Mouse (Mus musculus) testis, adult 2 months (tissue): Measurements from ENCODE around the gene Cxcl17. TPM values are rescaled to one million over a fixed set of nuclear protein-coding genes. Genes with fewer than 3 reads are reported as not detected.
A peak's percentile ranks its signal among the peaks of the same experiment; 100 is the strongest.

ENCODE experiments used
- H3K27ac ChIP-seq: fragments of 200-500 bp; 2 replicates; pipeline ENCODE4 v1.5.1; 2012; ENCODE audit warnings: low read depth, low read length; ENCODE audit not compliant: control insufficient read depth, insufficient read depth
- H3K27me3 ChIP-seq: fragments of 200-500 bp; 2 replicates; pipeline ENCODE4 v1.6.1; 2012; ENCODE audit warnings: mild to moderate bottlenecking, low read length, moderate library complexity; ENCODE audit not compliant: control insufficient read depth, insufficient read depth
- H3K36me3 ChIP-seq: fragments of 200-500 bp; 2 replicates; pipeline ENCODE4 v1.6.1; 2012; ENCODE audit warnings: mild to moderate bottlenecking, low read length; ENCODE audit not compliant: control insufficient read depth, insufficient read depth
- H3K4me1 ChIP-seq: fragments of 200-500 bp; 2 replicates; pipeline ENCODE4 v1.6.1; 2012; ENCODE audit warnings: low read length; ENCODE audit not compliant: control insufficient read depth, insufficient read depth
- H3K4me3 ChIP-seq: fragments of 200-500 bp; 2 replicates; pipeline ENCODE4 v1.5.1; 2012; ENCODE audit warnings: low read depth, mild to moderate bottlenecking, low read length, moderate library complexity, mixed read lengths; ENCODE audit not compliant: control insufficient read depth
- CTCF ChIP-seq: fragments of 200-500 bp; IDR thresholded peaks from 2 replicates; pipeline ENCODE4 v1.5.1; 2012; ENCODE audit warnings: low read depth, mild to moderate bottlenecking, inconsistent platforms, low read length, moderate library complexity; ENCODE audit not compliant: control insufficient read depth, insufficient read depth, insufficient replicate concordance
- POLR2A ChIP-seq: fragments of 200-500 bp; IDR thresholded peaks from 2 replicates; pipeline ENCODE4 v1.6.1; 2012; ENCODE audit warnings: low read depth, mild to moderate bottlenecking, inconsistent platforms, low read length, moderate library complexity; ENCODE audit not compliant: control insufficient read depth
- polyA plus RNA-seq: library from polyadenylated mRNA; depleted of rRNA; stranded (reverse); fragments of >200 nt; gene quantifications from 2 replicates; pipeline ENCODE4 v1.2.3, GENCODE M21; 2012

Cxcl17 gene
- polyA plus RNA-seq, 1 experiment: not detected

DNA sequence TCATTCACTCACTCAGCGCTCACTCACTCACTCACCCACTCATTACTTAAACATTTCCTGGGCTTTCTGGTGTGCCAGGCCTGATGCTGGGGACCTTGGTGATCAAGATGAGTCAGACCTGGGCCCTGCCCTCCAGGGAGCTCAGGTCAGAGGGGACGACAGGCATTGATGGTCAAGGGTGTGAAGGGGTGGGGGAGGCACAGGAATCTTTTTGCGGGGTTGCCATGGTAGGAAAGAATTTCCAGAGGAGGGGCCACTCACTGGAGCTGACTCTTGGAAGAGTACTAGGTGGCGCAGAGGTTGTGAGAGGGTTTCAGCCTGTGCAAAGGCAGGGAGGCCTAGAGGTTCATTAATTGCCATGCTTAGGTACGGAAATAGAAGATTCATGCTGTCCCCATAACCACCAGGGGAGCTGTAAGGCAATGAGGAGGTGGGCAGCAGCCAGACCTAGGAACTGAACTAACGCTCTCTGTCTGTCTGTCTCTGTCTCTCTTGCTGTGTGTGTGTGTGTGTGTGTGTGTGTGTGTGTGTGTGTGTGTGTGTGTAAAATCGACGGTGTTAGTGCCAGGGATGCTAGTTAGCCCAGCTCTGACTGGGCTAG, 35.5 kb downstream of the Cxcl17 start:
- peak overlapping the region; percentile 58 for H3K4me3 ChIP-seq
- TF ChIP-seq CTCF (no peak), POLR2A (no peak)
- H3K36me3 ChIP-seq: no peaks in the 10 kb centered on the region
- peaks cover 25% of the 10 kb centered on the region for H3K4me1 ChIP-seq
- no peak overlapping the region for H3K27ac ChIP-seq
- H3K27me3 ChIP-seq: no peaks in the 10 kb centered on the region

DNA sequence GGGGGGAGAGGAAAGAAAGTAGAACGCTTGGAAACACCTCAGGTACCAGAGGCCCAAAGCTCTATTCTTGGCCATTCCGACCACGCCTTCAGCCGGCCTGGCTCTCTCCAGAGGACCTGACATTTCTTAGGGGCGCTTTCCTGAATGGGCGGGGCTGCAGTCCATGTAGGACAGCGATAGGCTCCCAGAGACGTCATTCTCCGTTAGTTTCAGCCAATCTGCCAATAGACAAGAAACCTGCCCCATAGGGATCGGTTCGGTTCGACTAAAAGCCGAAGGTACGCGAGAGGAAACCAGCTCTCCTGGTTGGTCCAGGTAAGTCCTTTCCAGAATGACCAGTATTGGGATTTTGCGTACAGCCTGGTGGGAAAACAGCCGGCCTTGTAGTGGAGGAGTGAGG, 36.1 kb downstream of the Cxcl17 start:
- no peak overlapping the region for H3K27ac ChIP-seq
- no peaks in the 10 kb centered on the region for H3K36me3 ChIP-seq
- TF ChIP-seq CTCF: no peak
- no peak for TF ChIP-seq POLR2A
- peak overlapping the region; percentile 58 for H3K4me3 ChIP-seq
- no peaks in the 10 kb centered on the region for H3K27me3 ChIP-seq
- peaks cover 25% of the 10 kb centered on the region for H3K4me1 ChIP-seq

DNA sequence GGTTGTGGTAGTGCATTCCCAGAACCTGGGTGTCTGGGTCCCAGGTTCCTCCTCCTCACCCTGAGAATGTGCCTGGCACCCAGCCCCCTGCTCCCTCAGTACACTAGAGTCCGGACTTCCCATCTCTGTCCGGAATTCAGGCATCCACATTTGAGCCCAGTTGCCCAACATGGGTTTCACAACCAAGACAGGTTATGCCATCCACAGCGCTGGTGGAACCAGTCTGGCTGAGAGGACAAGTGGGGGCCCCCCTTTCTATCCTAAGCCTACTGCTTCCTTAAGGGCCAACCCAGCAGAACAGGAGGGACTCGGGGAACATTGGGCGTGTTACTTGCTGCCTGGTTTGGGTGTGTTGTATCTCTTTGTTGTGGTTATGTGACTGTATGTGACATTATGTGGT, 40.2 kb downstream of the Cxcl17 start:
- TF ChIP-seq POLR2A (no peak), CTCF (no peak)
- no peaks in the 10 kb centered on the region for H3K27me3 ChIP-seq

DNA sequence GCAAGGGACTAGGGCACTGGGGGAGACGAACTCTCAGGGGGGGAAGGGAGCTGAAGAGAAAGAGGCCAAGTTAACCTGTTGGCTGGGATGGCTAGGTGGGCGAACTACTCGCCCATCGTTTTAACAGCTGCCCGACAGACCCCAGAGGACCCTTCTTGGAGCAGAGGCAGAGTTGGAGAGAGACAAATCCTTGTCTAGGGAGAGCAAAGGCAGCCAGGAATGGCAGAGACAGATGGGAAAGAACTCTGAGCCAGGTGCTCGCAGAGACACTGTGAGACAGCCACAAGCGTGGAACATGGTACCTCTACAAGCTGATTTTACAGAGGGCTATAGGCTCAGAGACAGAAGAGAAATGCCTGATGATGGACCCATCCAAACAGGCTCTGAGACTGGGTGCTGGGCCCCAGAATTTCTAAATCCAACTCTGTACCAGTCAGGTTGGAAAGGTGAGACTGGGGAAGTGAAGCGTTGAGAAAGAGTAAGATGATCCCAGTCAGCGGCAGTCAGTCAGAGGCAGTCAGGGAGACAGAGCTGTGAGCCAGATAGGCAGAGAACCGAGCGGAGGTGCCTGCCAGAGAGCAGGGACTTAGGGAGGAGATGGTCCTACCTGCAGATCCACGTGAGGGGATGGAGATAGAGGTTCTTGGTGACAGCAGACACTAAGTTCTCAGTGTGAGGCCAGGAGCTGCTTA, 43.5 kb downstream of the Cxcl17 start, which contains the start of gene Cnfn:
Cnfn (minus strand) TSS at position 667 of the 692 bp plus-strand sequence.
- Histone ChIP-seq H3K4me3 (no peak within 1 kb of the TSS), H3K36me3 (no peaks in the 10 kb centered on the region), H3K4me1 (no peaks in the 10 kb centered on the region; the same call in 1 of the 2 replicates), H3K27ac (no peak within 1 kb of the TSS), H3K27me3 (no peaks in the 10 kb centered on the region)
- TF ChIP-seq CTCF (no peak), POLR2A (no peak)

More for the DNA sequence above, 40.2 kb downstream of the Cxcl17 start:
- H3K4me1 ChIP-seq: peaks cover 13% of the 10 kb centered on the region
- no peaks in the 10 kb centered on the region for H3K36me3 ChIP-seq
- no peak overlapping the region for H3K4me3 ChIP-seq
- no peak overlapping the region for H3K27ac ChIP-seq

DNA sequence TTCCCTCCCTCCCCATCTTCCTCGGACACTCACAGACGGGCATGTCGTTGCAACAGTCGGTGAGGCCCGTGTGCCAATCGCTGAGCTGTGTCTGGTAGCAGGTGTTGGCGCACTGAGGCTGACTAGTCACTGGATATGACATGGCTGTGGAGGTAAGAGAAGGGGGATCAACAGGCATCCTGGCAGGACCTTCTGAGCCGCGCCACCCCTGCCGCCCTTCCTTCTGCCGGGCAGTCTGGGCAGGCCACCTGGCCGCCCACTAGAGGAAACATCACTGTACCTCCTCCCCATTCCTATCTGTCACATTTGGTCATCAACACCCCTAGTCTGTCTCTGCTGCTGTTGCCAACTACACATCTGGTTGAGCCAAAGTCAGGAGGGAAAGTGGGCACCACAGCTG, 44.4 kb downstream of the Cxcl17 start:
- H3K27me3 ChIP-seq: no peaks in the 10 kb centered on the region
- no peak overlapping the region for H3K4me3 ChIP-seq
- no peaks in the 10 kb centered on the region for H3K36me3 ChIP-seq
- H3K4me1 ChIP-seq: no peaks in the 10 kb centered on the region; the same call in 1 of the 2 replicates
- no peak overlapping the region for H3K27ac ChIP-seq
- TF ChIP-seq CTCF: no peak
- TF ChIP-seq POLR2A: no peak

DNA sequence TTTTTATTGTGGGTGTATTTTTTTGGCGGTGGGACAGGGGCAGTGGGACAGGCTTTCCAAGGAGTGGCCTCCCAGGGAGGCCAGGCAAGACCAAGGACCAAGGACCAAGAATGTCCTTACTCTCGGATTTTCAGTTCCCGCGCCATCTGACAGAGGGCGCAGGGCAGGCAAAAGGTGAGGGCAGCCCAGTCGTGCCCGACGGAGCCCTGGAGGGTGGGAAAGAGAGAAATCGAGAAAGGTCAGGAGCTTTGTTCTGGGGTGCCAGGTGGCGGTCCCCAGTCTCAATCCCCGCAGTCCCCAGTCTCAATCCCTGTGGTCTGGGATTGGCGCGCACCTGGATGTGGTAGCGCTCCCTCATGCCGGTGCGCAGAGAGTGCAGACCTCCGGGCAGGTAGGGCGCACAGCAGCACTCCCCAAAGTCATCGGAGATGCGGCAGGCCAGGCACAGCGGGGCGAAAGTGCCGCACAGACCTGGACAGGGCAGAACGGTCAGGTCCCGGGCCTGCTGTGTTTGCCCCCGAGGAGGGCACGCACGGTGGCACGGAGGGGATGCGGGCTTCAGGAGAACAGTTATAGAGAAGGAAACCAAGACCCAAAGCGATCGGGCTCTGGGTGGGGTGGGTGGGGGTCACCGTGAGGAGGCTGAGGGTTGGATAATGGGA, 44.9 kb downstream of the Cxcl17 start:
- Histone ChIP-seq H3K4me1 (no peaks in the 10 kb centered on the region; the same call in 1 of the 2 replicates), H3K4me3 (no peak overlapping the region)
- TF ChIP-seq CTCF (peak; percentile 19; the same call in 1 of the 2 replicates), POLR2A (no peak)

DNA sequence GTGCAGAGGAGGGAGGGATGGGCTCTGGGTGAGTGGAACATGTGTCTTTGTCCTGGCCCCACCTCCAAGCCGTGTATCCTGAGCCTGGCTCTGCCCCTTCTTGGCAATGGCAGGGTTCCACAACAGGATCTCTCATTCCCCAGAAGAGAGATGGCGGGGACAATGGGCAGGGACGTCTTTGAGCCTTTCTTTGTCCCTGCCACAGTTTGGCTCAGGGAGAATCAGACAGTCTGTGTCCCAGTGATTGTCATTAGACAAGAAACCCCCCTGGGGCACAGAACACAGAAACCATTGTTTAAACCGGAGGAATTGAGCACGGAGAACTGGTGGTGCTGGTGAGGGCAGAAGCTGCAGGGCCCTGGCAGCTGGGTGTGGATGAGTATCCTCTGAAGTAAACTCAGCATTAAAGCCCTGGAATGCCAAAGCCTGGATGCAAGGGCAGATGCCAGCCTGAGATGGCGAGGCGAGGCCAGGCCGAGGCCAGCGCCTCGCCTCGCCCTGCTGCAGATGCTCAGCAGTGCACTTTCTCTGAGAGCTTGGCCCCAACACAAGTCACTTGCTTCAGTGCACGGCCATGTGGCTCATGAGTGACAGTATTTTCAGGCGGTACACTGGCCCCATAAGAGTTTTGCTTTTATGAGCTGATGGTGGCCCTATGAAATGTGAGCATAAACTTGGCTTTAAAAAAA, 46.6 kb downstream of the Cxcl17 start:
- H3K27ac ChIP-seq: no peak overlapping the region
- no peak overlapping the region for H3K4me3 ChIP-seq
- H3K36me3 ChIP-seq: no peaks in the 10 kb centered on the region
- H3K4me1 ChIP-seq: no peaks in the 10 kb centered on the region; the same call in 1 of the 2 replicates
- TF ChIP-seq POLR2A (no peak), CTCF (no peak)
- H3K27me3 ChIP-seq: no peaks in the 10 kb centered on the region

More for the DNA sequence above, 44.9 kb downstream of the Cxcl17 start:
- no peak overlapping the region for H3K27ac ChIP-seq
- H3K36me3 ChIP-seq: no peaks in the 10 kb centered on the region
- H3K27me3 ChIP-seq: no peaks in the 10 kb centered on the region
